Mouse (Mus musculus) macrophage (primary cell): ENCODE data around the gene Ctnna2. TPM values are rescaled to one million over a fixed set of nuclear protein-coding genes. Genes with fewer than 3 reads are reported as not detected.

Experiments used
- H3K27ac ChIP-seq: fragments of 350-480 bp; formaldehyde crosslinking; 2 replicates; pipeline ENCODE4 v1.9.0; 2021
- H3K36me3 ChIP-seq: fragments of 350-480 bp; formaldehyde crosslinking; 2 replicates; pipeline ENCODE4 v1.9.0; 2021; ENCODE audit errors: inconsistent target
- H3K4me3 ChIP-seq: fragments of 350-480 bp; formaldehyde crosslinking; 2 replicates; pipeline ENCODE4 v1.9.0; 2021; ENCODE audit errors: inconsistent target
- H3K79me2 ChIP-seq: fragments of 350-480 bp; formaldehyde crosslinking; 2 replicates; pipeline ENCODE4 v1.9.0; 2021; ENCODE audit errors: inconsistent target
- WGBS: methylation state at CpG from one replicate; pipeline ENCODE4 v1.1.7; 2026; ENCODE audit warnings: inconsistent platforms; ENCODE audit not compliant: missing documents; 5-methylcytosine and 5-hydroxymethylcytosine counted together
- polyA plus RNA-seq: library from polyadenylated mRNA; stranded (reverse); fragments of 250-400 nt; gene quantifications from 3 replicates; pipeline ENCODE4 v1.2.4, GENCODE M21; 2018; ENCODE audit warnings: inconsistent platforms

The Ctnna2 gene
- polyA plus RNA-seq, 1 experiment from 2014 or later: not detected

DNA sequence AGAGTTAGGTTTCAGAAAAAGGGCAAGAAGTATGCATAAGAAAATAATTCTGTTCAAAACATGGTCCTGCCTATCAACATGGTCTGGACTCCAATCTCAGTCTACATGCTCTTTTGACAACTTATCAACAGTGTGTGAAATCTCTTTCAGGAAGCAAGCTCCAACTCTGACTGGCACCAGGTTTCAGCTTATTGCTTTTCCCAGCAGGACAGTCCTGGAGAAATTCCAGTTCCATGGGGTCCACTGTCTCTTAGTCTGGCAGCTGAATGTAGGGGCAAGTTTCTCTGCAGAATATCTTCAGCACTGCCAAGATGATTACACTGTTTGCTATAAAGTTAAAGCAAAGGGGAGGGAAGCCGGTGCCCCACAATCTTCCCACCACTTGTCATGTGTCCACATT, 130.1 kb downstream of the Ctnna2 start:
- no peak overlapping the region for H3K4me3 ChIP-seq
- no peaks in the 10 kb centered on the region for H3K79me2 ChIP-seq
- no peaks in the 10 kb centered on the region for H3K36me3 ChIP-seq
- 100% methylated on average over 1 of the region's 1 CpGs for WGBS
- H3K27ac ChIP-seq: no peak overlapping the region

DNA sequence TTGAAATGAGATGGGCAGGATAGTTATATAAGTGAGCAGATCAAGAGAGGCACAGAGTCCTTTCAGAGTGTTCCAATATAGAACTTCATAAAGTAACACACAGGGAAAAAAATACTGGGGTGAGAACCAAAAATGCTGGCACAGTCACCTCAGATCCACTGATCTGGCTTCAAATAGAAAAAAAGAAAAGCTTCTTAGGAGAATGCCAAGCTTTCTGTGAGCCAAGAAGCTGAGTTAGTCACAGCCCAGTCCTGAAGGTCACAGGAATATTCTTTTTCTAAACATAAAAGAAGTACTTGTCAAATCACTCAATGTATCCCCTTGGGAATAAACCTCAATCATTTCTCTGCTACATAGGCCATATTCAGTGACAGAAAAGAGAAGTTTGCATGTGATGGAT, 130.7 kb downstream of the Ctnna2 start:
- H3K79me2 ChIP-seq: no peaks in the 10 kb centered on the region
- no peaks in the 10 kb centered on the region for H3K36me3 ChIP-seq
- H3K4me3 ChIP-seq: no peak overlapping the region
- H3K27ac ChIP-seq: no peak overlapping the region

DNA sequence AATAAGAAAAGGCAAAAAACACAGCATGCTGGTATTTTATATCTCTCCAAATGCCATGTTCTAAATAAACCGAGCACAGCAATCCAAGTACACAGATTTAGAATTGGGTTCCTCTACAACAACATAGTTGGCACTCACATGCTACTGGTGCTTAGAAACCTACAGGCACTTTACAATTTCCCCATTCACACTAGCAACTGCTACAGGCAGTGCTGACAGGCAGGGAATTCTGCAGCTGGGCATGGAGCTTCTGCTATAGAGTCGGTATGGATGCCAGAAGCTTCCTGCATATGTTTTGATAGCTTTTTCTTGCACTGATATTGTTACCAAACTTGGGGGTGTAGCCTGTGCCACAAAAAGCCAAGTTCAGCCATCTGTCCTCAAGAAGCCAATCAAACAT, 131.8 kb downstream of the Ctnna2 start:
- 82% methylated on average over 2 of the region's 2 CpGs for WGBS

DNA sequence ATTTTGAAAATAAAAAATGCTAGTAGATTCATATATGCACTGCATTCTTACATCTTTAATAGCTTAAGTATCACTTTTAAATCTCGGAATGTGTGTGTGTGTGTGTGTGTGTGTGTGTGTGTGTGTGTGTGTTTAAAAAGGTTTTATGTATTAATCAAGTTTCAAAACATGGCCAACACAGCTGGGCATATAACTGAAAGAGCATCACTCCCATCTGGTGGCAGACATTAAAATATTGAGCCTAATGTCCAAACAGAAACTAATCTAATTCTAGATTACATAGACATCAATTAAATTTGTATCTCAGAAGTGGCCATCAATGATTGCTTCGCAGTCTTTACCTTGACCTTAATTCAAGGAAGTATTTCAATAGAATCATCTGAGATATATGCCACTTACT, 140.4 kb downstream of the Ctnna2 start:
- Histone ChIP-seq H3K4me3 (no peak overlapping the region), H3K27ac (no peak overlapping the region), H3K36me3 (no peaks in the 10 kb centered on the region), H3K79me2 (no peaks in the 10 kb centered on the region)
- 81% methylated on average over 2 of the region's 2 CpGs for WGBS

More for the DNA sequence above, 131.8 kb downstream of the Ctnna2 start:
- H3K27ac ChIP-seq: no peak overlapping the region
- H3K79me2 ChIP-seq: no peaks in the 10 kb centered on the region
- no peak overlapping the region for H3K4me3 ChIP-seq
- no peaks in the 10 kb centered on the region for H3K36me3 ChIP-seq

DNA sequence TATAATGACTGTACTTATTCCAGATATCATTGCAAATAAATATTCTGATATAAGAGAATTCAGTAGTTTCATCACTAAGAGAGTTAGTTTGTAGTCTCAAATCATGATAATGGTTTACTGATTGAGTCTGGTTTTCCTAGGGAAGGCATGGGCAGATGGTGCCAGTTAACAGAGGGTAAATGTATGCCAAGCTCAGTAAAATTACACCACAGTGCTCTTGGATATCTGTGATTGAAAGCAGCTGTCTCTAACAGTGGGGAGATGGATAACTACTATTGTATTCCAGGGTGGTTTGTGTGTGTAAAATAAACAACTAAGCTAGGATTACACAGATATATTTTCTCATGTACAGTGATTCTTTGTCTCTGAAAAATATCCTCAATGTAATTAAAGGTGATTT, 140.8 kb downstream of the Ctnna2 start:
- Histone ChIP-seq H3K4me3 (no peak overlapping the region), H3K36me3 (no peaks in the 10 kb centered on the region)

DNA sequence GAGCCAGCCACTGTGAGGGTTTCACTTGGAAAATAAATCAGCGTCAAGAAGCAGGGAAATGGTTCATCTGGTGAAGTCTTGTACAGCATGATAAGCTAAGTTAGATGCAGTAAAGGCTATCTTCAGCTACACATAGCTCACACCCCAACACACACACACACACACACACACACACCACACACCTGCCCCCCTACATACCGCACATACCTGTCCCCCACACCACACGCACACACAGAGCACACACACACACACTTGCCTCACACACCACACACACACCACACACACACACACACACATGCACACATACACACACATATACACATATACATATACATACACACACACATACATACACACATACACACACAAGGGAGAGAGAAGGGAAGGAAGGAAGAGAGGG, 142.0 kb downstream of the Ctnna2 start:
- Histone ChIP-seq H3K36me3 (no peaks in the 10 kb centered on the region), H3K27ac (no peak overlapping the region), H3K79me2 (no peaks in the 10 kb centered on the region), H3K4me3 (no peak overlapping the region)
- WGBS: 81% methylated on average over 2 of the region's 3 CpGs

More for the DNA sequence above, 140.8 kb downstream of the Ctnna2 start:
- Histone ChIP-seq H3K27ac (no peak overlapping the region), H3K79me2 (no peaks in the 10 kb centered on the region)

DNA sequence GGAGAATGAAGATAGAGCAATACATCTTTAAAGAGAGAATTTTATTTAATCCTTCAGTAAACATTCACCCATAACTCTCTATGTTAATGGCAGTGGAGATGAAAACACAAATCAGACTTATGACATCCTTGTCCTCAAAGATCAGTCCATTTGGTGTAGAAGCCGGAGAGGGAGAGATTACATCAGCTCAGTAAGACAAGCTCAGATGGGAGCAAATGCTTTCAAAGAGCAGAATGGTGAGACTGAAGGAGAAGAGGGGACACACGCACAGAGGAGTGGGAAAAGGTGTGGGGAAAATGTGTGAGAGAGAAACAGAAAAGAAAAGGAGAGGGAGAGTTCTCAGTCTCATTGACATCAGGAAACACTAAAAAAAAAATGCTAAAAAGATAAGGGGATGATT, 144.8 kb downstream of the Ctnna2 start:
- no peak overlapping the region for H3K27ac ChIP-seq
- H3K36me3 ChIP-seq: no peaks in the 10 kb centered on the region
- no peak overlapping the region for H3K4me3 ChIP-seq
- WGBS: 89% methylated on average over 1 of the region's 2 CpGs
- H3K79me2 ChIP-seq: no peaks in the 10 kb centered on the region

DNA sequence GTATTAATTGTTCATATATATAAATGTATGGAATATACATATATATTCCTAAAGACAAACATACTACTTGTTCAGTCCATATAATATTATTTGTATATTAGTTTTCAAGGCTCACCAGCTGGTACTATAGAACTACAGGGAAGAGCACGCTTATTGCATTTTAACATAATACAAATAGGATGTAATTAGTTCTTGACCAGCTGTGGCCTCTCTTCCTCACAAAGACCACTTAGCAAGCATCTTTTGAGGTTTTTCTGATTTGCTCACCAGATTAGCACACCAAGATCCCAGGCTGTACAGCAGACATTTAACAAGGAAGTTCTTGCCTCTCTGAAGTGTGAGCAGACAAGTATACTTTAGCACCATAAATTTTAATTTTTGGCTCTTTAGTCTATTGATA, 152.0 kb downstream of the Ctnna2 start:
- Histone ChIP-seq H3K4me3 (no peak overlapping the region), H3K36me3 (no peaks in the 10 kb centered on the region), H3K79me2 (no peaks in the 10 kb centered on the region), H3K27ac (no peak overlapping the region)
- WGBS: 88% methylated on average over 1 of the region's 1 CpGs

DNA sequence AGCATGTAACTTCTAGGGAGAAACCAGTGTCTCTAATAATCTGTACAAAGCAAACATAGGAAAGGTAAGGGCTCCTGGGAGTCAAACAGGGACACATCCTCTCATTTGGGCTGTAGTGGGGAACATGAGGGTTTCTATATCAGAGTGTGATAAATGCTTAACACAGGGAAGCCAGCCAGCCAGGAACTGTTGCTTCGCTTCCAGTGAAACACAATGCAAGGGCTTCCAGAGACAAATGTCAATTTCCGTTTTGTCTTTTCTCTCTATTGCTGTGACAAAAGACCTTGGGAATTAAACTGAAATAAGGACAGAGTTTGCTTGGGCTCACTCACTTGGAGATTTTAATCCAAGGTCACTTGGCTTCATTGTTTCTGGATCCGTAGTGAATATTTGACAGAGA, 162.4 kb downstream of the Ctnna2 start:
- WGBS: 81% methylated on average over 3 of the region's 3 CpGs
- Histone ChIP-seq H3K79me2 (no peaks in the 10 kb centered on the region), H3K27ac (no peak overlapping the region), H3K36me3 (no peaks in the 10 kb centered on the region), H3K4me3 (no peak overlapping the region)

DNA sequence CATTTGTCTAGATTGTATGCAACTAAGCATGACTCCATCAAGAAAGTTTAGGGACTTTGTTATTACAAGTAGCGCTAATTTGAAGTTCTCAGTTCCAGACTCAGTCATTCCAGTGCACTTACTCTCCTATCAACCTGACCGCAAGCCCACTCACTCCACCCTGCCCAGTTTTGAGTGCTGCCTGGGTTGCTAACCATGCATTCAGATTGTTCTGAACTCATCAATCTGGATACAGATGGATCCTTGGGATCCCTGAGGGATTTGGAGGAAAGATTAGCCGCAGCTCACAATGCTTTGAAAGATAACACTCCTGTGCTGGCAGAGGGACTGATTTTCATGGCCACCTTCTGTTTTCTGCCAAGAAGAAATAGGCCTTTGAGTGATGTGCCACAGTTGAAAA, 168.5 kb downstream of the Ctnna2 start:
- Histone ChIP-seq H3K27ac (no peak overlapping the region), H3K4me3 (no peak overlapping the region), H3K36me3 (no peaks in the 10 kb centered on the region), H3K79me2 (no peaks in the 10 kb centered on the region)
- WGBS: 90% methylated on average over 3 of the region's 3 CpGs

DNA sequence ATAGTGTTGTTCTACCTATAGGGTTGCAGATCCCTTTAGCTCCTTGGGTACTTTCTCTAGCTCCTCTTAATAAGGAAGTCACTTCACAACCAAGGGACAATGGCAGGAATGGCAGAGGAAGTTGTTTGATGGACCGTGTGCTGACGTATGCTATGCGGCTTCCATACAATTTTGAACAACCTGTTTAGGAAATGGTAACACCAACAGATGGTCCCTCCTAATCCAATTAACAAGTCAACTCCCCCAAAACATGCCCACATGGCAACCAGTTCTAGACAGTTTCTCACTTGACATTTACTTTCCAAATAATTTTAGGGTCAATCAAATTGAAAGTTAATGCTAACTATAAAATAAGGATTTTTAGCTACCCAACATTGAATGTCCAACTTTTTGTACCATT, 176.9 kb downstream of the Ctnna2 start:
- H3K36me3 ChIP-seq: no peaks in the 10 kb centered on the region
- H3K4me3 ChIP-seq: no peak overlapping the region
- H3K27ac ChIP-seq: no peak overlapping the region
- no peaks in the 10 kb centered on the region for H3K79me2 ChIP-seq
- 79% methylated on average over 3 of the region's 3 CpGs for whole genome bisulfite sequencing

DNA sequence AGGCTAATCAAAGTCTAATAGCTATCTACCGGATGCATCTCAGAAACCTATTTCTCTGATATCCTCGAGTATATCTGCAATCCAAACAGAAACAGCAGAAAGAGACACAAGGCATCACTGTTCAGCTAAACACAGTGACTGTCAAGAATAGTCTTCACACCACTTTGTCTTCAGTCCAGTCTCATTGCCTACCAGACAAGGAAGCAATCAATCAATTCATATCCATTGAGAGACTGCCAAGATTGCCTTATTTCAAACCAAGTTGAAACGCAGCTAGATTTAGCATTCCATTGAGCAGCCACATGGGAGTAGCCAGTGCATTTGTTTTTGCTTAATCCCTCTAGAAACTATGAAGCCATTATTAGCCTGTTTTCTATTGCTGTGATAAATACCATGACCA, 196.2 kb downstream of the Ctnna2 start:
- H3K27ac ChIP-seq: no peak overlapping the region
- no peaks in the 10 kb centered on the region for H3K79me2 ChIP-seq
- WGBS: 78% methylated on average over 3 of the region's 3 CpGs
- no peaks in the 10 kb centered on the region for H3K36me3 ChIP-seq
- H3K4me3 ChIP-seq: no peak overlapping the region

DNA sequence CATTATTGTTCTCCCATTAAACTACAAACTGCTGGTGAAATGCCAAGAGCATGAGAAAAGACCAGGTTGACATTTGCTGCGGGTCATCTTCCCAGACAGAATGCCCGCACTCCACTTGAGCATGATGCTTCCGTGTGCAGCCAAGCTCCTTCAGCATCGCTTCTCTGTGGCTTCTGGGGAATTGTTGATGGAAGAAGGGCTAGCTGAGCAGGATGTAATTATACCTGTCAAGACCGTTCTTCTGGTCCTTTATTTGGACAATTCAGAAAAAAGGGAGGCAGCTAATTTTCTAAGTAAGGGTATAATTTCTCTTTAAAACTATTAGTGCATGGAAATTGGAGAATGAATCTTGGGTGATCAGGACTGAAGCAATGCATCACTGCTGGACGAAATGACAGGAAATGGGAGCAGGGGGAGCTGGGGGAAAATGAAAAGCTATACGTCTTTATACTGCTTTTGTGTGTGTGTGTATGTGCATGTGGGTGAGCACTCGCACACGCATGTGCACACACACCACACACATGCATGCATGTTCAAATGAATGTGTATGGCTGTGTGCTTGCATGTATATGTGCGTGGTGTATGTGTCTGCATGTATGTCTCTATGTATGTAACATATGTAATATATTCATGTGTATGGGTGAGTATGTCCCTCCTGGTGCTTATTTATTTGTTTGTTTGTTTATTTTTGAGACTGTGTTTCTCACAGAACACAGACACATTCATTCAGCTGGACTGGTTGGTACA, 211.0 kb downstream of the Ctnna2 start:
- WGBS: 86% methylated on average over 10 of the region's 10 CpGs
- Histone ChIP-seq H3K27ac (no peak overlapping the region), H3K36me3 (no peaks in the 10 kb centered on the region), H3K4me3 (no peak overlapping the region), H3K79me2 (no peaks in the 10 kb centered on the region)

DNA sequence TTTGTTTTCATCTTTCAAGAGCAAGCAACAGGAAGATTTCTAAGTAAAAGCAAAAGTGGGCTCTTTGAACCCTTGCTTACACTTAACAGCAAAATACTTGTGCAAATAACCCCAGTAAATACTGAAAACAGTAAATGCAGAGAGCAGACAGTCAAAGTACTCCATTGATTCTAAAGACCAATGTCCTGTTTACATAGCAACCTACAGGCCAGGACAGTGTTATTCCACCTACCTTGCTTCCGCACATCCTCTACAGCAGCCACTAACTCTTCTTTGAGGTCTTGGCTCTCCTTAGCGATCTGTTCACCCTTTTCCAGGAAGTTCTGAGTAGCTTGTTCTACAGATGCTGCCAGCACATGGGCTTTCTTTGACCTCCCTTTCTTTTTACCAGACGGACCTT, 221.3 kb downstream of the Ctnna2 start:
- Histone ChIP-seq H3K36me3 (no peaks in the 10 kb centered on the region), H3K27ac (no peak overlapping the region), H3K79me2 (no peaks in the 10 kb centered on the region), H3K4me3 (no peak overlapping the region)
- WGBS: 78% methylated on average over 3 of the region's 3 CpGs

DNA sequence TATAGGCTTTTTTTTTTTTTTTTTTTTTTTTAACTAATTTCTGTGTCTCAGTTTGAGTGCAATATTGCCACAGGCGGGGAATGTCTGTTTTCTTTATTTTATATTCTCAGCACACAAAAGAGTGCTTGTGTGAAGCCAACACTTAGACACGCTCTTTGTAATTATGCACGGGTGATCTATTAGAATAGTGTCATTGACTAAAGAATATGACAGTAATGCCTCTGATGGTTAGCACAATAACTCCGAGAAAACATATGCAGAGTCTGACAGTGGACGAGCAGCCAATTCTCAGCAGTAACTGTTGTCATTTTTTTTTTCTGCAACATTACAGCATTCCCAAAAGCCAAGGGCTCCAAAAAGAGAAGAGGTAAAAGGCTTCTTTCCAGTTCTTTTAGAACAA, 234.1 kb downstream of the Ctnna2 start:
- 89% methylated on average over 5 of the region's 5 CpGs for WGBS
- Histone ChIP-seq H3K36me3 (no peaks in the 10 kb centered on the region), H3K27ac (no peak overlapping the region), H3K79me2 (no peaks in the 10 kb centered on the region), H3K4me3 (no peak overlapping the region)

DNA sequence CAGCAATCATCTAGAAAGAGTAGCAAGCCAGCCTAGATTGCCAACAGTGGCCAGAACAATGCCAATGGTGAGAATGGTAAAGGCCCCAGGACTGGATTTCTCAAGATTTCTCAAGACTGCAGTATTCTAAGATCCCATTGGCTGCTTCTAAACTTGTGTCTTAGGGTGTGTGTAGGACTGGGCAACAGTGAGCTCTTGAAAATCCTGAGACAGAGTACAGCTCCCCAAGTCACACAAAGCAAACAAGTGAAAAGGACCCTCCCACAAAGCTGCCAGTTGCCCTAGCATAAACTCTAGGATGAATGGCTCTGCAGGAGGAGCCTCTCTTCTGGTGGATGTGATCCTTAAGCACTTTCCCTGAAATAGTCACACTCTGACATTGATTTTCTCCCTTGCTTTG, 235.8 kb downstream of the Ctnna2 start:
- Histone ChIP-seq H3K36me3 (no peaks in the 10 kb centered on the region), H3K79me2 (no peaks in the 10 kb centered on the region), H3K4me3 (no peak overlapping the region), H3K27ac (no peak overlapping the region)
